Mouse (Mus musculus) olfactory bulb, adult 2 months (tissue): ENCODE data around the gene Cdk9. TPM values are rescaled to one million over a fixed set of nuclear protein-coding genes. Genes with fewer than 3 reads are reported as not detected.

ENCODE experiments used
- H3K27ac ChIP-seq: fragments of 200-500 bp; 2 replicates; pipeline ENCODE4 v1.5.1; 2012; ENCODE audit warnings: low read depth, low read length; ENCODE audit not compliant: insufficient read depth
- H3K4me1 ChIP-seq: fragments of 200-500 bp; 2 replicates; pipeline ENCODE4 v1.6.1; 2012; ENCODE audit warnings: low read length; ENCODE audit not compliant: control insufficient read depth, insufficient read depth
- H3K4me3 ChIP-seq: fragments of 200-500 bp; 2 replicates; pipeline ENCODE4 v1.5.1; 2012; ENCODE audit warnings: mild to moderate bottlenecking, low read depth, low read length, moderate library complexity; ENCODE audit not compliant: insufficient read depth
- CTCF ChIP-seq: fragments of 200-500 bp; IDR thresholded peaks from 2 replicates; pipeline ENCODE4 v1.5.1; 2012; ENCODE audit warnings: low read depth, mild to moderate bottlenecking, low read length, moderate library complexity; ENCODE audit not compliant: insufficient read depth
- POLR2A ChIP-seq: fragments of 200-500 bp; IDR thresholded peaks from 2 replicates; pipeline ENCODE4 v1.6.1; 2012; ENCODE audit warnings: mild to moderate bottlenecking, low read depth, low read length, moderate library complexity; ENCODE audit not compliant: insufficient read depth
- WGBS: fragments of 180-500 bp; shearing (Covaris S2); methylation state at CpG from one replicate; pipeline ENCODE4 v1.1.7; 2018; 5-methylcytosine and 5-hydroxymethylcytosine counted together
- polyA plus RNA-seq: library from polyadenylated mRNA; stranded (reverse); fragments of >200 nt; gene quantifications from 2 replicates; pipeline ENCODE4 v1.2.4, GENCODE M21; 2012; ENCODE audit warnings: low replicate concordance; ENCODE audit not compliant: missing spikeins, insufficient read depth, insufficient read length

Gene Cdk9
- polyA plus RNA-seq, 1 experiment, result not detected

DNA sequence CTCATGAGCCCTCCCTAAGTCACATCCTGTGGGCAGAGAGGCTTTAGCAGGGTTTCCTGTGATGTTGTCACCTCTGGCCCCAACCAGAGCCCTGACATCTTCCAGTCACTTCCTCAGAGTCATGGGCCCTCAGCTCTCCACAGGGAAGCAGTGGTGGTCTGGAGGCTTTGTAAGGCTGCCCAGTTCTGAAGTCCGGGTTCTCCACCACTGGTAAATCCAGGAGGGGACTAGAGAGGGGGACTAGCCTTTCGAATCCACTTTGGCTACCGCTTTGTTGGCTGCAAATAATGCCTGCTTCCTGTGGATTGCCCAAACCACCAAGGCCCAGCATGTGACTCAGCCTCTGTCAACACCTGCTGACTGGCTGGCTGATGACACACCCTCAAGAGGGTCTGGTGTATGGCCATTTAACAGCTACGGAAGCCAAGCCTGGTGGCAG, 2.1 kb upstream of the Cdk9 start:
- TF ChIP-seq CTCF (no peak), POLR2A (no peak)
- no peak overlapping the region for H3K4me3 ChIP-seq
- H3K4me1 ChIP-seq, result peaks cover 20% of the 10 kb centered on the region
- 82% methylated on average over 4 of the region's 4 CpGs for WGBS
- H3K27ac ChIP-seq, result no peak overlapping the region

DNA sequence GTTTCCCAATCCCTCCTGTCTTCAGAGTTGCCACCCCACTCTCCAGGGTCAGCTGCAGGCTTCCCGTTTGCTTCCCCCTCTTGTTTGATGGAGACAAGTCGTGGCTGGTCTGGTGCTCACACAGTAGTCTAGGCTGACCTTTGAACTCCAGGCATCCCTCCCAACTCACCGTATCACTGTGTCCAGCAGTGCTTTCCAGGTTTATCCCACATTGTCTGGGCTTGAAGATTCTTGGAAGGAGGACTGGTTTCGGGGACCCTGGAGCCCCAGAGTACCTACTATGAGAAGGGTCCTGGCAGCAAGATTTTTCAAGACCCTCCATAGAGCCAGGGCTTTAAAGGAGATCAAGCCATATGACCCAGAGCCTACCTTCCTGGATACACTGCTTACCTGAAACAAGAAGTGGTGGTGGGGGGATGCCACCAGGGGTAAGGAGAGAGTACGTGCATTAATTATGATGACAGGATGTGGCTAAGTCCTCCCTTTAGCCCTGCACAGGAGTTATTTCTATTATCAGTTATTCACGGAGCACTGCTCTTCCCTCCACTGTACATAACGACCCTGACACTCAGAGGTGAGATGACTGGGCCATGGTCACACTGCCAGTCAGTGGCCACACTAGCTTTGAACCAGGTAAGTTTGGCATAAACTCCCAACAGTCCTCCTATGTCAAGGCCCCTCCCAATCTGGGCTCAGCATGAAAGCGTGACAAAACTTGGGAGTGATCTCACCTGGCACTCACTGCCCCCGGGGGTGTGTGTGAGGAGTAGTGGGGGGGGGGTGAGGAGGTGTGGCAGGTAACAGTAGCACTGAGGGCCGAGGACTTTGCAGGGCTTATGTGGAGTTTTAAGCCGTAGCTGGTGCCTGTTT, 1.5 kb upstream of the Cdk9 start:
- peak overlapping the region; percentile 97 for H3K27ac ChIP-seq
- H3K4me3 ChIP-seq, result no peak overlapping the region
- H3K4me1 ChIP-seq, result peaks cover 20% of the 10 kb centered on the region
- TF ChIP-seq CTCF, result no peak
- no peak for TF ChIP-seq POLR2A
- 65% methylated on average over 11 of the region's 11 CpGs for WGBS

DNA sequence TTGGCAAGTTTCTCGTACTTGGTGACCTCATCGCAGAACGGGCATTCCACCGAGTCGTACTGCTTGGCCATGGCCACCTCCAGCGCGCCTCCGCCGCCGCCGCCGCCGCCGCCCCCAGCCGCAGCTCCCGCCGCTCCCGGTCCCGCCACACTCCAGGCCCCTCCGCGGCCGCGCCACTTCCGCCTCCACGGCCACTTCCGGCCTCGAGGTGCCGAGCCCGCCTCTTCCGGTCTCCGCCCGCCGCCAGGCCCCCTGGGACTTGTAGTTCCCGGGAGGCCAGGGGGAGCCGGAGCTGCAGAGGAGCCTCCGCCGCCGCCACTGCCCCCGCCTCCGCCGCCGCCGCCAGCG, 316 bp downstream of the Cdk9 start:
- 1% methylated on average over 37 of the region's 44 CpGs for WGBS
- TF ChIP-seq POLR2A (no peak), CTCF (no peak)
- H3K27ac ChIP-seq, result peak overlapping the region; percentile 97
- peaks cover 17% of the 10 kb centered on the region for H3K4me1 ChIP-seq
- H3K4me3 ChIP-seq, result peak overlapping the region; percentile 97

DNA sequence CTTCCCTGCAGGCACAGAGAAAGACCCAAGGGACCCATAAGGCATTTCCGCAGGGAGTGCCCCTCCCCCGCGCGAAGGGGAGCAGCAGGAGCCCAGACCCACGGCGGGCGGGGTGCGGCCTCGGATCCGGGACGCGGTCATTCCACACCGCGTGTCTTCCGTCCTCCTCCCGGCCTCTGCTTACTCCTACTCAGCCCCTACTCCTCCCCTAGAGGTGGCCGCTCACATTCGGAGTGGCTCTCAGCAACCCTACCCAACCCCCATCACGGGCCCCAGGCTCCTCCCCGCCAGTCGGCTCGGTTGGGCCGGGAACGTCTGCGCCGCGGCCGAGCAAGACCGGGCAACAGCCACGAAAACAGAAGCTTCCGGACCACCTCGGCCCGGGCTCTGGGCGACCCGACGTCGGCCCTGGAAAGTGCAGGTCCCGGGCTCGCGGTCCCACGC, 746 bp downstream of the Cdk9 start:
- no peak for TF ChIP-seq POLR2A
- no peak for TF ChIP-seq CTCF
- peak overlapping the region; percentile 97 for H3K4me3 ChIP-seq
- H3K27ac ChIP-seq, result no peak overlapping the region
- peaks cover 17% of the 10 kb centered on the region for H3K4me1 ChIP-seq
- under 1% methylated on average over 41 of the region's 41 CpGs for WGBS

DNA sequence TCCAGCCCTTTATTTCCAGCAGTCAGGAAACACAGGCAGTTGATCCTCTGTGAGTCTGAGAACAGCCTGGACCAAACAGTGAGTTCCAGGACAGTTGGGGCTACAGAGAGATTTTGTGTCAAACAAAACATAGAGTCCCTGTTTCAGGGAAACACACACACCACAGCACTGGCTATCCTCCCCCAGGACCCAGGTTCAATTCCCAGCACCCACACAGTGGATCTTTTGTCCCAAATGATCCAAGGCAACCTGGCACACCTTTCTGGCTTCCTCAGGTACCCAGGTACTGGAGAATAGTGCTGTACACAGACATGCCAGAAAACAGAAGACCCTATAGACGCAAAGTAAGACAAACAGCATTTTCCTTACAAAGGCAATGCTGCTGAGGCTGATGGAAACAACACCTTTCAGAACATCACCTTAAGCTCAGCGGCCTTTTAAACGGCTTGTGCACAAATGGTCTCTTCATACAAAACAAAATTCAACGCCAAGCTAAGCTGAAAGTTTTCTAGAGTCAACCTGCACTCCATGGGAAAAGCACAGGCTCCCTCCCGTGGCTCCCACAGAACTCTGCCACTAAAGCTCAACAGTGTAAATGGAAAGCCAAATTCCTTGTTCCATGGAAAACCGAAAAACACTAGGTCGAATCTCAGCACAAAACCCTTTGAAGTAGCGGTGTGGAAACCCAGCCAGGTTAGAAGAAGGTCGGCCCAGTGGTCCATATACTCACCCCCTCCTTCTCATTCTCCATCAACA, 1.4 kb downstream of the Cdk9 start:
- no peak for TF ChIP-seq POLR2A
- TF ChIP-seq CTCF, result no peak
- WGBS, result 24% methylated on average over 9 of the region's 9 CpGs
- Histone ChIP-seq H3K4me3 (peak overlapping the region; percentile 97), H3K27ac (no peak overlapping the region), H3K4me1 (peaks cover 17% of the 10 kb centered on the region)

DNA sequence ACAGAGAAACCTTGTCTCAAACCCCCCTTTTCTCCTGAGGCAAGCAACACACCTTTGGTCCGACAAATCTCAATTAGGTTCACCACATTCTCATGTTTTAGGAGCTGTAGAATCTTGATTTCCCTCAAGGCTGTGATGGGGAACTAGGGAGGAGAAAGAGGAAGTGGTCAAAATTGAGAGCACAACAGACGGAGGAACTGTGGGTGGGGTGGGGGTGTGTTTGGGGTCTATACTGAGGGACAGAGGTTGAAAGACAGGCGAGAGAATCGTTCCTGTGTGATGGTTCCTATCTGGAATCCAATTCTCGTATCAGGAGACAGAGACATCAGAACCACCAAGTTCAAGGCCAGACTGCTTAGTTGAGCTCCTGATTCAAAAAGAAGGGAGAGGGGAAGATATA, 2.5 kb downstream of the Cdk9 start:
- no peak overlapping the region for H3K27ac ChIP-seq
- no peak overlapping the region for H3K4me3 ChIP-seq
- peaks cover 17% of the 10 kb centered on the region for H3K4me1 ChIP-seq
- 83% methylated on average over 5 of the region's 5 CpGs for WGBS
- no peak for TF ChIP-seq POLR2A
- no peak for TF ChIP-seq CTCF

DNA sequence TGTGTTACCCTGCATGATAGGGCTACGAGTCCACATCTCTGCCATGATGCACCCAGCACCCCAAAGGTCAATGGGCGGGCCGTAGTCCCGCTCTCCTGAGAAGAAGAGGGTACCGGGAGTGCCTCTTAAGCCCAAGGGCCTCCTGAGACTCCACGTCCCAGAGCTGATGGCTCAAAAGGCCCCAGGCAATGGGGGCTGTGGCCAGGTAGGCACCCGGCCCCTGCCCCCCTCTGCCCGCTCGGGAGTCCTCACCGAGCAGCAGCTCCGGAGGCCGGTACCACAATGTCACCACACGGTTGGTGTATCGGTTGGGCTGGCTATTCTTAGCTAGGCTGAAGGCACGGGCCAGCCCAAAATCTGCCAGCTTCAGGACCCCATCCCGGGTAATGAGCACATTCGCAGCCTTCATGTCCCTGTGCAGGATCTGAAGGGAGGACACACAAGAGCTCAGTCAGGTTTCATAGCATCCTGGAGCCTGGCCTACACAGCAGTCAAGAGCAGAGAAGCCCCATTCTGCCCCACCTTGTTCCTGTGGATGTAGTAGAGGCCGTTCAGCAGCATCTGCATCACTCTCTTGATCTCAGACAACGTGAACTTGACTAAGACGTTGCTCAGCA, 3.2 kb downstream of the Cdk9 start:
- no peak overlapping the region for H3K4me3 ChIP-seq
- TF ChIP-seq CTCF (no peak), POLR2A (no peak)
- no peak overlapping the region for H3K27ac ChIP-seq
- WGBS, result 87% methylated on average over 20 of the region's 20 CpGs
- peaks cover 13% of the 10 kb centered on the region for H3K4me1 ChIP-seq

DNA sequence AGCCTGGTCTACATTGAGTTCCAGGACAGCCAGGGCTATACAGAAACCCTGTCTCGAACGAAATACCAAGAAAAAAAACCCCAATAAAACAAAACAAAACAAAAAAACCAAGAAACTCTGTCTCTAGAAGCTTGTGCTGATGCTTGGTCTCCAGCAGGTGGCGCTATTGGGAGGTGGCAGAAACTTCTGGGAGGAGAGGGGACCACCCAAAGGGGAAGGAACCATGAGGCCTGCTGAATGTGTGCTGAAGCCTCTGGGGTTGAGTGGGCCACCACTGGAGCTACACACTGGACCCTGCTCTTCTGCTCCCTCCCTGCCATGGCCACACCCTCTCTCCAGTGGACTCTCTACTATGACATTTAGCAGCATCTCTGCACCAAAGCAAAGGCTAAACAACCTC, 4.2 kb downstream of the Cdk9 start:
- H3K4me3 ChIP-seq, result no peak overlapping the region
- WGBS, result 13% methylated on average over 3 of the region's 3 CpGs
- TF ChIP-seq POLR2A (no peak), CTCF (peak; percentile 79)
- H3K4me1 ChIP-seq, result peaks cover 7% of the 10 kb centered on the region
- H3K27ac ChIP-seq, result no peak overlapping the region
